In genomic region chr6:134189575-134190132, GRCm38 (mm10) we compare ENCODE assay signal across 7 mouse cellular contexts.
DNase-seq lines count a peak whose midpoint lies in the region; ATAC-seq and TF ChIP-seq lines count a peak whose summit lies in the region.

No protein-coding gene starts in this region.

- H3K27me3 ChIP-seq in intestine, embryonic 16.5 days (replicated peaks; ENCODE audit: control insufficient read depth, insufficient read depth, low read length) = no peaks in the 10 kb centered on the region
- H3K27me3 ChIP-seq in lung, embryonic 15.5 days = no peaks in the 10 kb centered on the region

- in situ Hi-C loops in ES-E14 (cut with MboI; ENCODE audit: low sequenced_read_pairs in 2 of 2, unreplicated experiment in 2 of 2) = no loop called here

- no peak overlapping the region for H3K27ac ChIP-seq in ES-E14 (ENCODE audit: insufficient read depth, low read depth, low read length, poor library complexity, severe bottlenecking)
- peak overlapping the region; percentile 75 for H3K27ac ChIP-seq in intestine, embryonic 16.5 days (ENCODE audit: low read length)
- peak overlapping the region; percentile 86 for H3K27ac ChIP-seq in lung, embryonic 15.5 days

- ATAC-seq in intestine, embryonic 16.5 days = peak; percentile 62
- ATAC-seq in lung, embryonic 15.5 days (ENCODE audit: borderline replicate concordance, extremely low read depth, low FRiP score, low TSS enrichment) = peak; percentile 77

- no peaks in the 10 kb centered on the region for H3K9me3 ChIP-seq in ES-E14 (ENCODE audit: control insufficient read depth, insufficient read depth, low read depth, low read length)
- no peaks in the 10 kb centered on the region for H3K9me3 ChIP-seq in intestine, embryonic 16.5 days (ENCODE audit: control insufficient read depth, low read length)
- H3K9me3 ChIP-seq in lung, embryonic 15.5 days = no peaks in the 10 kb centered on the region

- 0 out of 2 replicates have a peak overlapping the region, but pooled peaks have one; percentile 12 for H3K9ac ChIP-seq in ES-E14 (ENCODE audit: insufficient read depth, low read depth, low read length, poor library complexity, severe bottlenecking)
- H3K9ac ChIP-seq in intestine, embryonic 16.5 days (ENCODE audit: low read depth, low read length) = 0 out of 2 replicates have a peak overlapping the region, but pooled peaks have one; percentile 10
- no peak overlapping the region for H3K9ac ChIP-seq in lung, embryonic 15.5 days

- peaks cover 0 to 9% of the 10 kb centered on the region in 2 experiments; a peak in 2 of 4 replicates for H3K4me1 ChIP-seq in ES-E14 (ENCODE audit: control insufficient read depth in 2 of 2, insufficient read depth in 2 of 2, low read length in 2 of 2, poor library complexity in 1 of 2)
- peaks cover 23% of the 10 kb centered on the region for H3K4me1 ChIP-seq in intestine, embryonic 16.5 days (ENCODE audit: control insufficient read depth, insufficient read depth, low read length)
- H3K4me1 ChIP-seq in lung, embryonic 15.5 days = peaks cover 49% of the 10 kb centered on the region

- no peak for DNase-seq in ES-E14 (ENCODE audit: low read depth, low spot score)
- peak; percentile 83 for DNase-seq in adrenal gland, postnatal 14 days
- DNase-seq in heart, adult 11 months = peak; percentile 98
- DNase-seq in retina, embryonic 14.5 days (ENCODE audit: low spot score) = peak; percentile 53
- DNase-seq in urinary bladder, adult 18-20 months (ENCODE audit: low spot score in 2 of 2) = no peak

- H3K4me2 ChIP-seq in intestine, embryonic 16.5 days (ENCODE audit: low read depth, low read length) = no peak overlapping the region
- peak overlapping the region; percentile 32 for H3K4me2 ChIP-seq in lung, embryonic 15.5 days

- WGBS in intestine, embryonic 16.5 days = 39% methylated on average over 7 of the region's 7 CpGs
- WGBS in lung, embryonic 15.5 days = 17% methylated on average over 7 of the region's 7 CpGs

- H3K4me3 ChIP-seq in ES-E14 (ENCODE audit: insufficient read depth in 1 of 2, low read depth in 1 of 2, low read length in 2 of 2, poor library complexity in 1 of 2, severe bottlenecking in 1 of 2) = no peak overlapping the region
- H3K4me3 ChIP-seq in intestine, embryonic 16.5 days (ENCODE audit: low read length) = no peak overlapping the region
- H3K4me3 ChIP-seq in lung, embryonic 15.5 days = no peak overlapping the region

- no peaks in the 10 kb centered on the region for H3K36me3 ChIP-seq in ES-E14 (ENCODE audit: control insufficient read depth, insufficient read depth, low read length, poor library complexity, severe bottlenecking)
- H3K36me3 ChIP-seq in intestine, embryonic 16.5 days (ENCODE audit: control insufficient read depth, insufficient read depth, low read length) = no peaks in the 10 kb centered on the region
- H3K36me3 ChIP-seq in lung, embryonic 15.5 days = no peaks in the 10 kb centered on the region

TF ChIP-seq in ES-E14, 5 proteins besides CTCF, POLR2A, EP300 and RAD21:
- TF ChIP-seq CHD2 (IDR thresholded peaks at IDR 0.05; ENCODE audit: low read depth, low read length) (no peak), ZNF384 (IDR thresholded peaks at IDR 0.05; ENCODE audit: low read depth, low read length) (no peak), MAFK (IDR thresholded peaks at IDR 0.05; ENCODE audit: insufficient read depth, low read depth, low read length) (no peak), HCFC1 (IDR thresholded peaks at IDR 0.05; ENCODE audit: borderline replicate concordance, insufficient read depth, low read length) (no peak), ZC3H11A (IDR thresholded peaks at IDR 0.05; ENCODE audit: borderline replicate concordance, low read depth, low read length) (no peak)
TF ChIP-seq in ES-E14: peak in this region for 0.

Comparison
In these comparisons a context has a peak if more than half of its experiments do, and no peak if none do; other contexts are left out.
1. DNase-seq: peak in adrenal gland, postnatal 14 days (single experiment), heart, adult 11 months (single experiment) and retina, embryonic 14.5 days (single experiment); none in ES-E14 (single experiment) and urinary bladder, adult 18-20 months (0 of 2).